Mouse (Mus musculus) megakaryocyte, embryonic 14.5 days (primary cell): ENCODE measurements at regions not wholly inside any gene's neighbourhood (a gene's known extent, or its start where the extent isn't known, plus 50 kb on each side); places are given as distances from the start of the nearest gene placed in this dataset.

Experiments used
- H3K27me3 ChIP-seq: replicated peaks from 2 replicates; pipeline ENCODE3; 2012; ENCODE audit warnings: inconsistent platforms
- H3K36me3 ChIP-seq: replicated peaks from 2 replicates; pipeline ENCODE3; 2012; ENCODE audit warnings: low read length, inconsistent platforms, mixed read lengths
- H3K4me1 ChIP-seq: 2 replicates; pipeline ENCODE4 v1.6.1; 2012; ENCODE audit warnings: inconsistent platforms
- H3K4me3 ChIP-seq: replicated peaks from 2 replicates; pipeline ENCODE3; 2012; ENCODE audit warnings: moderate library complexity, mild to moderate bottlenecking, inconsistent platforms
- H3K9me3 ChIP-seq: 2 replicates; pipeline ENCODE4 v1.6.1; 2012; ENCODE audit warnings: inconsistent platforms
- FLI1 ChIP-seq: IDR thresholded peaks from 2 replicates; pipeline ENCODE4 v1.6.1; 2012; ENCODE audit warnings: low read length, inconsistent platforms, mixed read lengths
- GATA1 ChIP-seq: IDR thresholded peaks from 3 replicates; pipeline ENCODE4 v1.6.1; 2012; ENCODE audit warnings: mixed read lengths, low read length, inconsistent platforms, borderline replicate concordance

- Histone ChIP-seq H3K4me3 (no peak overlapping the region), H3K4me1 (peaks cover 4% of the 10 kb centered on the region), H3K9me3 (peaks cover 16% of the 10 kb centered on the region), H3K27me3 (no peaks in the 10 kb centered on the region), H3K36me3 (no peaks in the 10 kb centered on the region)
- TF ChIP-seq GATA1 (no peak), FLI1 (no peak)
Measured at GRCm38 (mm10) chr2:77336810-77337209, 56.4 kb upstream of the Sestd1 start.

DNA sequence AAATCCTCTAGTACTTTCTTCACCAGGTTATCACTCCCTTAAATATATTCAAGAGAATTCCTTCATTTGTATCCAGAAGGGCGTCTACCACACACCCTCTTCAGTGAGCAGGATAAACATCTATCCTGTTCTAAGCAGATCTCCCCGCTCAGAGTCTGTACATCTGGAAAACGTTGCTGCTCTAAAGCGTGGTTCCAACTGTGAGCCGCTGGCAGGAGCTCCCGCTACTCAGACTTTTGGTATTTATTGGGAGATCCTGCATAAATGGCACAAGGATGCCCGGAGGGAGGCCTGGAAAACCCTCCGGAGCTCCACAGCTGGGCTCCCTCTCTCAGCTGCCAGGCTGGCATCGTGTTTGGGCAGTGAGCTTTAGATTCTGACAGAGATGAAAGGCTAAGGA lies 54.3 kb upstream of the Sestd1 start:
- no peak overlapping the region for H3K4me3 ChIP-seq

DNA sequence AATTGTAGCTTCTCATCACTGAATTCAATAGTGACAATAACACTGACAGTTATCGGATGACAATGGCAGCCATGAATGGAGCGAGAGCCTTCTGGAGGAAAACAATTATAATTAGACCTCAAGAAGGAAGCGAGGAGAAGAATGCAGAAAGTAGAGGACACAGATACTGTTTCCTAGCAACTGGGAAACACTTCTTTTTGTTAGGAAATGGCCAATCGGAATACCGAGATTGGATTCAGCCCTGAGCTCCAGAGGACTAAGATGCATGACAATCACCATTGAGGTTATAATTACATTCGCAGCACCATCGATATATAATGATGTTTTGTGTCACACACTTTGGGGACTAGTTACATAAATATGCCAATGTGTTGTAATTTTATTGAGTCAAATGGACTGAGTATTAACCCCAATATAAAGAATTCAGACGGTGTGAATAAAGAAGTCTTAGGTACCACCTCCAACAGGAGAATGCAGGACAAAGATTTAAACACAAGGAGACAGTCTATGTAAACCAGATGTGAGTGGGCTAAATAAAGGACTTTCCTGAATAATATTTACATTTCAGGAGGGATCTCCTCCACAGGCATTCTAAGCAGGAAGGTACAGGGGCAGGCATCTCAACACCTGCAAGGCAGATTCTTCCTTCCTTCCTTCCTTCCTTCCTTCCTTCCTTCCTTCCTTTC lies 53.1 kb upstream of the Sestd1 start:
- no peak overlapping the region for H3K4me3 ChIP-seq
- H3K4me1 ChIP-seq: no peaks in the 10 kb centered on the region
- H3K36me3 ChIP-seq: no peaks in the 10 kb centered on the region
- TF ChIP-seq GATA1 (no peak), FLI1 (no peak)
- H3K27me3 ChIP-seq: no peaks in the 10 kb centered on the region
- H3K9me3 ChIP-seq: peaks cover 16% of the 10 kb centered on the region

More for the DNA sequence above, 54.3 kb upstream of the Sestd1 start:
- no peaks in the 10 kb centered on the region for H3K4me1 ChIP-seq
- H3K36me3 ChIP-seq: no peaks in the 10 kb centered on the region
- H3K27me3 ChIP-seq: no peaks in the 10 kb centered on the region
- H3K9me3 ChIP-seq: peaks cover 16% of the 10 kb centered on the region
- no peak for TF ChIP-seq GATA1
- TF ChIP-seq FLI1: no peak
